Mouse (Mus musculus): ENCODE results near the gene Il18rap. TPM values are rescaled to one million over a fixed set of nuclear protein-coding genes. Genes with fewer than 3 reads are reported as not detected.

Il18rap gene
- polyA plus RNA-seq, 1 experiment: 4.6 TPM

DNA sequence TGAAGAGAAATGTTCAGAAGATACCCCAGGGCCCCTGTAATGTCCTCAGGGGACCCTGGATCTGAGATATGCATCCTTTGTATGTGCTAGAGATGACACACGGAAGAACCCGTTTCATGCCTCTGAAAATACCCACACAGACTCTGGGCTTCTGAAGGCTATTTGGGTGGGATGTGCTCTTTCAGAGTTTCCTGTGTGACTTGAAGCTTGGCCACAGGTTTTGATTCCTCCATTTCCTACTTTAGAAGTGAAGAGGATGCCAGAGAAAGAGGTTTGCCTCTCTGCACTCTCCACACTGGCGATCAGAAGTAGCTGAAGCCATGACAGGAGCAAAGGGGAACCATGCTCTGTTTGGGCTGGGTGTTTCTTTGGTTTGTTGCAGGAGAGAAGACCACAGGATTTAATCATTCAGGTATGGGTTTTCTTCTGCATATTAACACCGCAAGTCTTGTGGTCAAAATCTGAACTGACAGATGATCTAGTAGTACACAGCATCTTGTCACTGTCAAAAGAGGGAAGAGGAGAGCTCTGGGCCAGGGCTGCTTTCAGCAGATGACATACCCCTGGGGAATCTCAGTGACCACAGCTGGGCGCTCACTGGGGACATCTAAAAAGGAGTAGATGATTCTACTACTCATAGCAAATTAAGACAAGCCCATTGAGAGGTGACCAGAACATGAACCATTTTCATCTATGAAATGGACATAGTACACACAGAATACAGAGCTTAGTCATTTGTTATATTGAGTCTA is 9.0 kb downstream of the Il18rap start:
- H3K27ac ChIP-seq (ENCODE audit: insufficient read depth, low read length): no peak overlapping the region
- TF ChIP-seq POLR2A (IDR thresholded peaks at IDR 0.05; ENCODE audit: low read depth, low read length) (no peak), CTCF (IDR thresholded peaks at IDR 0.05; ENCODE audit: borderline replicate concordance, insufficient read depth, low read length) (no peak)
- H3K4me3 ChIP-seq (ENCODE audit: insufficient read depth, low read length): no peak overlapping the region
- H3K4me1 ChIP-seq (ENCODE audit: control insufficient read depth, insufficient read depth, low read length): no peaks in the 10 kb centered on the region

- Histone ChIP-seq H3K4me1 (ENCODE audit: control insufficient read depth, insufficient read depth, low read length) (no peaks in the 10 kb centered on the region), H3K4me3 (ENCODE audit: insufficient read depth, low read length) (no peak overlapping the region), H3K27ac (ENCODE audit: insufficient read depth, low read length) (no peak overlapping the region)
- no peak for TF ChIP-seq POLR2A (IDR thresholded peaks at IDR 0.05; ENCODE audit: low read depth, low read length)
- TF ChIP-seq CTCF (IDR thresholded peaks at IDR 0.05; ENCODE audit: borderline replicate concordance, insufficient read depth, low read length): no peak
Observed at GRCm38 (mm10) chr1:40529287-40529686, 14.1 kb downstream of the Il18rap start.

DNA sequence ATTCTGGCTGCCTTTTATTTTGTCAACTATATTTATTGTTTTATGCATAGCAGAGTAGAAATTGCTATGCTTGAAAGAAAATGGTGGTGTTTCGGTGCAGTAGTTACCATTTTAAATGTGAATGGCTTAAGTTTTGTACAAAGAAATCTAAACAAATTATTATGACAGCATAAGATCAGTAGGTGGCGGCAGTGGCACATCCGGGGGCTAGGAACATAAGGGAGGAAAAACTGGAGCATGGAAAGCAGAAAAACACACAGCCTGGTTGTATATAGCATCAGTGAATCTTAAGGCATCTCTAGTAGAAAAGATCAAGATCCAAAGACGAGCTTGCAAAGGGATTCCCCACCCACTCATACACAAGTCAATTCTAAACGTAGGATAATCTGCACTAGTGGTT is 22.4 kb downstream of the Il18rap start:
- no peaks in the 10 kb centered on the region for H3K4me1 ChIP-seq (ENCODE audit: control insufficient read depth, insufficient read depth, low read length)
- no peak overlapping the region for H3K4me3 ChIP-seq (ENCODE audit: insufficient read depth, low read length)
- TF ChIP-seq POLR2A (IDR thresholded peaks at IDR 0.05; ENCODE audit: low read depth, low read length) (no peak), CTCF (IDR thresholded peaks at IDR 0.05; ENCODE audit: borderline replicate concordance, insufficient read depth, low read length) (no peak)
- H3K27ac ChIP-seq (ENCODE audit: insufficient read depth, low read length): no peak overlapping the region

DNA sequence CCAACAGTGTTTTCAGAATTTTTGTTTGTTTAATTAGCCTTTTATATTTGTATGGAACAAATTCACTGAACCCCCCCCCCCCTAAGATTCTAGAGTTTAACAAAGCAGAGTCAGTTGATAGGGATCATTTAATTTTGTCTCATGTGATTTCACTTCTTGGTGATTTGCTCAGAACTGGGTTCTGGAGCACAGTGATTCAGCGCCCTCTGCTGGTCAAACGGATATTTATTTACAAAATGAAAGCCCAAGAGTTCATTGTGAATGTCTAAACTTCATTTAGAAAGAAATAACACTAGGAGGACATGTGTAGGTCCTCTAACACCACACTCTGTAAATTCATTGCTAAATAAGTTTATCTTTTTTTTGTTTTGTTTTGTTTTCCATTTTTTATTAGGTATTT is 29.5 kb downstream of the Il18rap start:
- Histone ChIP-seq H3K27ac (ENCODE audit: insufficient read depth, low read length) (no peak overlapping the region), H3K4me3 (ENCODE audit: insufficient read depth, low read length) (no peak overlapping the region), H3K4me1 (ENCODE audit: control insufficient read depth, insufficient read depth, low read length) (no peaks in the 10 kb centered on the region)
- no peak for TF ChIP-seq POLR2A (IDR thresholded peaks at IDR 0.05; ENCODE audit: low read depth, low read length)
- TF ChIP-seq CTCF (IDR thresholded peaks at IDR 0.05; ENCODE audit: borderline replicate concordance, insufficient read depth, low read length): no peak

DNA sequence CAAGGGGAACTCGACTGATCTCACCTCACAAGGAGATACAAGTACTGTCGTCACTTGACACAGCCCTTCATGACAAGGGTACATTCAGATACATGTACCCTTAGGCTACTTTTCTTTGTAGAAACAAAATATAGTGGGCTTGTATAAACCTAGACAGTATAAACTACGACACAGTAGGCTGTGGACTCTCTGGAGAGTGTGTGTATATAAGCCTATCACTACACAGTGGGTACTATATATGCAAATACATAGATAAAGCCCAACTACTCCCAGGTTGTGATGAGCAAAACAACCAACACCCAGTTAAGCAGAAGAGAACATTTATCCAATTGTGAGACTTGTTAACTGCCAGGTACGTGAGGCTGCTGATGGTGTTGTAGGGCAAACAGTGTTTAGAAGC is 31.5 kb downstream of the Il18rap start:
- Histone ChIP-seq H3K27ac (ENCODE audit: insufficient read depth, low read length) (no peak overlapping the region), H3K4me1 (ENCODE audit: control insufficient read depth, insufficient read depth, low read length) (no peaks in the 10 kb centered on the region), H3K4me3 (ENCODE audit: insufficient read depth, low read length) (no peak overlapping the region)
- TF ChIP-seq CTCF (IDR thresholded peaks at IDR 0.05; ENCODE audit: borderline replicate concordance, insufficient read depth, low read length) (no peak), POLR2A (IDR thresholded peaks at IDR 0.05; ENCODE audit: low read depth, low read length) (no peak)

- no peak for TF ChIP-seq POLR2A (IDR thresholded peaks at IDR 0.05; ENCODE audit: low read depth, low read length)
- TF ChIP-seq CTCF (IDR thresholded peaks at IDR 0.05; ENCODE audit: borderline replicate concordance, insufficient read depth, low read length): no peak
- Histone ChIP-seq H3K27ac (ENCODE audit: insufficient read depth, low read length) (no peak overlapping the region), H3K4me3 (ENCODE audit: insufficient read depth, low read length) (no peak overlapping the region)
Observed at GRCm38 (mm10) chr1:40547064-40547572, 32.0 kb downstream of the Il18rap start.

GRCm38 (mm10) chr1:40547762-40548161 is 32.6 kb downstream of the Il18rap start:
- Histone ChIP-seq H3K27ac (ENCODE audit: insufficient read depth, low read length) (no peak overlapping the region), H3K4me1 (ENCODE audit: control insufficient read depth, insufficient read depth, low read length) (no peaks in the 10 kb centered on the region), H3K4me3 (ENCODE audit: insufficient read depth, low read length) (no peak overlapping the region)
- TF ChIP-seq CTCF (IDR thresholded peaks at IDR 0.05; ENCODE audit: borderline replicate concordance, insufficient read depth, low read length): no peak
- no peak for TF ChIP-seq POLR2A (IDR thresholded peaks at IDR 0.05; ENCODE audit: low read depth, low read length)

More at GRCm38 (mm10) chr1:40547064-40547572, 32.0 kb downstream of the Il18rap start:
- no peaks in the 10 kb centered on the region for H3K4me1 ChIP-seq (ENCODE audit: control insufficient read depth, insufficient read depth, low read length)

DNA sequence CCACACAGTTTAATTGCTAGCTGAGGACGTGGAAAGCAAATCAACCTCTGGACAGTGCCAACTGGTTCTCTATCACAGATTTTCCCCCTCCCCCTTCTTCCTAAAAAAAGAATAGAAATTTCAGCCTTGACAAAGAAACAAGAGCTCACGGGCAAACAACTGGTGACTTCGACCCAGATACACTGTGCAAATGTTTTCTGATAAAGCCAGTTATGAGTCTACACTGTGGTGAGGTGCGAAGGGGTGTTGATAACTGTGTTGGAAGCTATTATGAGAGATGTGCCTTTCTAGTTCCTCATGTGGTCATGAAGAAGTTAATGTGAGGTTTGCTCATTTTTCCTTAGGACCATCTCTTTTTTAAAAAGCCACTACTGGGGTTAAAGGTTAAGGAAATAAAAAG is 54.2 kb downstream of the Il18rap start:
- no peak overlapping the region for H3K4me3 ChIP-seq (ENCODE audit: insufficient read depth, low read length)
- no peaks in the 10 kb centered on the region for H3K4me1 ChIP-seq (ENCODE audit: control insufficient read depth, insufficient read depth, low read length)
- TF ChIP-seq CTCF (IDR thresholded peaks at IDR 0.05; ENCODE audit: borderline replicate concordance, insufficient read depth, low read length): no peak
- TF ChIP-seq POLR2A (IDR thresholded peaks at IDR 0.05; ENCODE audit: low read depth, low read length): no peak
- no peak overlapping the region for H3K27ac ChIP-seq (ENCODE audit: insufficient read depth, low read length)

DNA sequence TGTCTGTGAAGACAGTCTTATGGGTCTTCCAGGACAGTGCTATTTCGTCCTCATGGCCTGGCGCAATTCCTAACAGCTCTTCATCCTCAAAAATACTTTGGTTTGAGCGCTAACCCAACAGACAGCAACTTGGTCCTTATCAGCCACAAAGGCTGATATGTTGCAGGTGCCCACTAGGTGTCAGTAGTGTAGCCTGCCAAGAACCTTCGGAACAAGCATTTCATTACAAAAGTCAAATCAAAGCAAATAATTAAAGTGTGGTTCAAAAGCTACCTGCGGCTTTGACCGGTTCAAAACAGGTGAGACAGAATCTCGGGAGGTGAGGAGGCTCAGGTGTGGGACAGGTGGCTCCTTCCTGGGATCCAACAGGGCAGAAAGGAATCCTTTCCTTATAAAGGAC is 64.6 kb downstream of the Il18rap start, which contains the start of gene Slc9a4:
TSS of gene Slc9a4 (plus strand) at position 298 of the 400 bp plus-strand sequence.
- TF ChIP-seq POLR2A (IDR thresholded peaks at IDR 0.05; ENCODE audit: low read depth, low read length) (no peak), CTCF (IDR thresholded peaks at IDR 0.05; ENCODE audit: borderline replicate concordance, insufficient read depth, low read length) (peak; percentile 59; the same call in 1 of the 2 replicates)
- H3K4me3 ChIP-seq (ENCODE audit: insufficient read depth, low read length): no peak within 1 kb of the TSS
- H3K27ac ChIP-seq (ENCODE audit: insufficient read depth, low read length): no peak within 1 kb of the TSS
- H3K4me1 ChIP-seq (ENCODE audit: control insufficient read depth, insufficient read depth, low read length): no peaks in the 10 kb centered on the region

DNA sequence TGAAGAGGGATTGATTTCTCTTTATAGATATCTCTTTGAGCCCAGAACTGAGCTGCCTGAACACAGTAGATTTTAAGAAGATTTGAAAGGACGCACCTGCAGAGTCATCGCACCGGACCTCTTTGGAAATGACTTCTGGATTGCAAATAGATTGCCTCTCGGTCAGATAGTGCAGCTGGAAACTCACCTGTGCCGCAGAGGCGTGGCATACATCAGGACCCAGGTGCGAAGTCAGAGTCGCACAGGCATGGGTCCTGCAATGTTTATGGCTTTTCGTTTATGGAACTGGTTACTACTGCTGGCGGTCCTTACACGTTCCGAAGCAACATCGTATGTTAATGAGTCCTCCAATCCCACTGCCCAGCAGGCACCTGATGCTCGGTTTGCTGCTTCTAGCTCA is 65.1 kb downstream of the Il18rap start:
- TF ChIP-seq POLR2A (IDR thresholded peaks at IDR 0.05; ENCODE audit: low read depth, low read length) (no peak), CTCF (IDR thresholded peaks at IDR 0.05; ENCODE audit: borderline replicate concordance, insufficient read depth, low read length) (no peak)
- Histone ChIP-seq H3K4me1 (ENCODE audit: control insufficient read depth, insufficient read depth, low read length) (no peaks in the 10 kb centered on the region), H3K4me3 (ENCODE audit: insufficient read depth, low read length) (no peak overlapping the region), H3K27ac (ENCODE audit: insufficient read depth, low read length) (no peak overlapping the region)

Measured in embryonic fibroblast, embryonic 13.5 days (primary cell).